Mouse (Mus musculus) right cerebral cortex, postnatal 36 days (tissue): ENCODE data around the gene Ryr1.

Experiments
- DNase-seq, 2 experiments: peaks; one replicate each; pipeline ENCODE4 v3.0.0; 2022; ENCODE audit warnings: low spot score in 2 of 2, mixed read lengths in 1 of 2

Ryr1 gene

GRCm38 (mm10) chr7:28961927-28962670 lies 162.9 kb downstream of the Ryr1 start, which contains the start of gene Actn4:
TSS of gene Actn4 (minus strand) at chr7:28962340.
- DNase-seq: peak; percentile 98

GRCm38 (mm10) chr7:28961584-28961926 lies 163.4 kb downstream of the Ryr1 start:
- DNase-seq: no peak

- no peak for DNase-seq
Observed at GRCm38 (mm10) chr7:28960354-28961046, 164.5 kb downstream of the Ryr1 start.

GRCm38 (mm10) chr7:28959505-28960045 lies 165.4 kb downstream of the Ryr1 start:
- no peak for DNase-seq

GRCm38 (mm10) chr7:28958770-28959169 lies 166.2 kb downstream of the Ryr1 start:
- DNase-seq: no peak

GRCm38 (mm10) chr7:28957997-28958725 lies 166.8 kb downstream of the Ryr1 start:
- no peak for DNase-seq

- no peak for DNase-seq
Observed at GRCm38 (mm10) chr7:28957286-28957685, 167.7 kb downstream of the Ryr1 start.

- DNase-seq: no peak
Observed at GRCm38 (mm10) chr7:28956270-28956669, 168.7 kb downstream of the Ryr1 start.

DNA sequence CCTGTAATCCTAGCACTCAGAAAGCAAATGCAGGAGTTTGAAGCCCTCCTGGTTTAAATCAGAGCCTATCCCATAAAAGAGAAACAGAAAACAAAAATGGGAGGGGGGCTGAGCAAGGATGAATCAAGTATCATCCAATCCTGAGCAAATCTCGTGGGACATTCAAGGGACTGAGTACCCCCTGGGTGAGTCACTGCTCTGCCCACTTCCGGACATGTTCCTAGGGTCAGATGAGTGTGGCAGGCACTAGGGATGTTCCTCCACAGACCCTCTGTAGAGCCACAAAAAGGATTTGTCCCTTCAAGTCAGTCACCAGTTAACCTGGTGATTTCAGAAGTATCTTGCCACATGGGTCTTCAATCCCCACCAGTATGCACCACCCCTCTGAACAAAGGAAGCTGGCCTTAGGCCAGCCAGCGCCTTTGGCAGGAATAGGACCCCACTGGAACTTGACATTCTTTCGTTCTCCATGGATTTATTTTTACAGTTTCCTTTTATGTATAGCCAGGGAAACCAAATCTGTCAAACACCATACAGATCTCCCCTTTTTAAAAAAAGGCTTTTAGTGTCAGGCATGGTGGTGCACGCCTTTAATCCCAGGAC lies 169.6 kb downstream of the Ryr1 start:
- DNase-seq: no peak

DNA sequence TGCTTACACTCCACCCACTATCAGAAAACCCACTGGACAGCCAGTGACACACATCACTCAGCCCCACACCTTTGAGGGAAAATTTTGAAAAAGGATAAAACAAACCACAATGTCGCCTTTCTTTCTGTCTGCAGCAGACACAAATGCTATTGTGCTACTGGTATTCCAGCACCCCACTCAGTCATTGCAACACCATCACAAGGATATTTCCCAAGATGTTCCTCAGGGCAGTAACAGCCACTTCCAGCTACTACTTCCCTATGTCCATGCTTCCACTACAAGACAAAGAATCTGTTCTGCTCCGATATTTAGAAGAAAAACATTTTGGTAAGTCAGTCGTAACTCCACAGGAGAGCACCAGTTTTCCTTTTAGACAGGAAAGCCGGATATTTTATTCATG lies 170.2 kb downstream of the Ryr1 start:
- no peak for DNase-seq

GRCm38 (mm10) chr7:28953476-28954376 lies 171.3 kb downstream of the Ryr1 start:
- DNase-seq: no peak
